Mouse (Mus musculus) spleen, adult 10 weeks (tissue): ENCODE results near the gene Ltb4r2. TPM values are rescaled to one million over a fixed set of nuclear protein-coding genes. Genes with fewer than 3 reads are reported as not detected.

Experiments
- polyA plus RNA-seq: library from polyadenylated mRNA; stranded (reverse); fragments of 350-450 nt; fragmentation: Illumina TruSeq; extraction: RNeasy Lipid Tissue Mini Kit (QIAGEN cat#74804); gene quantifications from one replicate; pipeline ENCODE4 v1.2.3, GENCODE M21; 2015; ENCODE audit warnings: low replicate concordance; ENCODE audit not compliant: insufficient read depth

The Ltb4r2 gene
- 0.28 TPM for polyA plus RNA-seq

GRCm38 (mm10) chr14:55761163-55761562 lies at the start of gene Ltb4r2:
TSS of gene Ltb4r2 (plus strand) at chr14:55761428.

DNA sequence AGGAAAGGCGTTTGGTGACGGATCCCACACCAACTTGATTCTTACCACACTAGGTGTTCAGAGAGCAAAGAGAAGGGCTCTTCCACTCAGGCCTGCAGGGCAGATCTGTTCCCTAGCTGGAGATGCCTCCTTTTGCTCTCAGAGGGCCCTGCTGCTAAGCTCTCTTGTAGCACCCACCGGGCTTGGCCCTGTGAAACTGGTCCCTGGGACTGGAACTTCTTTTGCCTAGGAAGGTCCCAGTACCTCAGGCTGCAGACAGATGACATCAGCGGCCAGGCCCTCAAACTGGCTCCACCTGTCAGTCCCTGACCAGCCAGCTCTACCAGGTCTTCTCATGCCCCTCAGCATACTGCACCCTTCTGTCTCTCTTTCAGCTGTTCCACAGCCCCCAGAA lies 47.5 kb upstream of the Ltb4r2 start, which contains the start of gene Tgm1:
TSS of gene Tgm1 (minus strand) at position 198 of the 394 bp plus-strand sequence.

GRCm38 (mm10) chr14:55721700-55722437 lies 39.4 kb upstream of the Ltb4r2 start, which contains the start of gene Rabggta:
TSS of gene Rabggta (minus strand) at chr14:55722263.

GRCm38 (mm10) chr14:55745180-55745860 lies 15.9 kb upstream of the Ltb4r2 start, which contains the start of the genes Dhrs1 and Nop9:
TSS of gene Dhrs1 (minus strand) at chr14:55745690.
TSS of gene Nop9 (plus strand) at chr14:55745693.

DNA sequence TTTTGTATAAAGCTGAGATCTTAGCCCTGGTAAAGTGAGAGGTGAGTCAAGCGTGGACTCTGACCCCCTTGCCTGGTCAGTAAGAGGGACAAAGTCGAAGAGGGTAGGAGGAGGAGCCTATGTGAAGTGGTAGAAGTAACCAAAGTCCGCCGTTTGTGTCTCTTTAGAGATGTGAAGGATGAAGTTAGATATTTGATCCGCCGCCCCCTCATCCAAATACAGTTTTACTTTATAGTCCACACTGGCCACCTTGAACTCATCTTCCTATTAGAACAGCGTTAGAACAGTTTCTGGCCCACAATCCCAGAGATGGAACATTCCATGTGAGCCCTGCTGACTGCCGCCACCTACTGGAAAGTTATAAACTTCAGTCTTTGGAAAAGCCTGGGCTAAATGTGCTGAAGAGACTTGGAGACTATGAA lies 2.9 kb upstream of the Ltb4r2 start, which contains the start of gene Cideb:
TSS of gene Cideb (minus strand) at position 96 of the 422 bp plus-strand sequence.

GRCm38 (mm10) chr14:55765696-55766095 lies 4.5 kb downstream of the Ltb4r2 start, which contains the start of gene Ltb4r1:
TSS of gene Ltb4r1 (plus strand) at chr14:55765962.

DNA sequence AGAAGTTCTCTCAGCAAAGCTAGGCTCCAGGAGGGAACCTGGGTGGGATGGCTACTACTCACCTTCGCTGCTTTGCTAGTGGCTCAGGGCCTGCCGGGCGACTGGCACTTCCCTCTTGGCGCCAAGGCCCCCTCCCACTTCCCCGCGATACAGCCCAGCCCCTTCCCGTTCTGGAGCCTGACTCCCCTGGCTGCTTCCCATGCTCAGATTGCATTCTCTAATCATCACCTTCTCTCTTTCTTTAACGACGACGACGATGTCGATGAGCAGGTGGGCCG lies 22.7 kb downstream of the Ltb4r2 start, which contains the start of gene Adcy4:
TSS of gene Adcy4 (minus strand) at position 138 of the 278 bp plus-strand sequence.

DNA sequence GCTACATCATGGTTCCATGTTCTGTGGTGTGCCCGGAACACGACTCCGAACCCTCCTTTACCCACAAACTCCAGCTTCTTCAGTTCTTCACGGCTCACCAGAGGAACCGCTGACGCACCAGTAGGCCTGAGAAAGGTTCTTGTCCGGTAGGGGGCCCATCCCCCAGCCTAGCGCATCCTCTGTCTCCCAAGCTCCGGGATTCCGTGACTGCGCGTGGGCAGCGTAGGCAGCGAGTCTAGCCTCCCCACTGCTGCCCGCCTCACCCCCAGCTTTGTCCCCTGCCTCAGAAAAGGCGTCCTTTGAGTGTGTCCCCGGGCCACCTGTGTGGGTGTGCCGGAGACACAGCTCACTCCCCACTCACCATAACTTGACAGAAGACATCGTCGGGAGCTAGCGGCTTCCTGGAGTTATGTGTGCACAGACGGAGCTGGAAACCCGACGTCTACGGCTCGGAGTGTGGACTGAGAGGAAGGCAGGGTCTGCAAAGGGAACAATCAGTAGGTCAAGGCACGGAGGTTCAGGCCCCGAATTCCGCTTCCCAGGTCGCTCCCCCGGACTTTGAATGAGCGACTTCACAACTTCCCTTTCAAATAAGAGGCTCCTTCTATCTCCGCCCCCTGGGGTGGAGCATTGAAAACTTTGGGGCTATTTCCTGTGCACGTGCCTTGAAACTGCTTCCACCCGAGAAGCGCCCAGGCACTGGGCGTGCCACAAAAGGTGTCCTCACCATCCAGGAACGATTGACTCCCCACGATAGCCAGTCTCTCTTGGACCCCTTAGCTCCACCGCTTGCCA lies 27.2 kb downstream of the Ltb4r2 start, which contains the start of gene Ripk3:
TSS of gene Ripk3 (minus strand) at position 610 of the 795 bp plus-strand sequence.

Other genes starting within 250 kb of the Ltb4r2 start
- not detected for gene Nrl, start 236.4 kb upstream of the Ltb4r2 start, polyA plus RNA-seq
- 23.0 TPM for gene Pck2, start 221.2 kb upstream of the Ltb4r2 start, polyA plus RNA-seq
- 64.7 TPM for gene Dcaf11, start 201.4 kb upstream of the Ltb4r2 start, polyA plus RNA-seq
- not detected for gene A730061H03Rik, start 201.0 kb upstream of the Ltb4r2 start, polyA plus RNA-seq
- gene Fitm1, start 185.8 kb upstream of the Ltb4r2 start, polyA plus RNA-seq: not detected
- 474 TPM for gene Psme1, start 183.3 kb upstream of the Ltb4r2 start, polyA plus RNA-seq
- 11.9 TPM for gene Emc9, start 176.1 kb upstream of the Ltb4r2 start, polyA plus RNA-seq
- 451 TPM for gene Psme2, start 170.3 kb upstream of the Ltb4r2 start, polyA plus RNA-seq
- gene Rnf31, start 169.7 kb upstream of the Ltb4r2 start, polyA plus RNA-seq: 67.4 TPM
- 106 TPM for gene Irf9, start 157.9 kb upstream of the Ltb4r2 start, polyA plus RNA-seq
- gene Rec8, start 143.4 kb upstream of the Ltb4r2 start, polyA plus RNA-seq: 2.6 TPM
- 21.3 TPM for gene Ipo4, start 125.5 kb upstream of the Ltb4r2 start, polyA plus RNA-seq
- gene Gm49378, start 123.5 kb upstream of the Ltb4r2 start, polyA plus RNA-seq: 1.5 TPM
- 57.7 TPM for gene Tm9sf1, start 117.6 kb upstream of the Ltb4r2 start, polyA plus RNA-seq
- gene Tssk4, start 111.2 kb upstream of the Ltb4r2 start, polyA plus RNA-seq: 1.7 TPM
- 71.8 TPM for gene Mdp1, start 100.9 kb upstream of the Ltb4r2 start, polyA plus RNA-seq
- 54.9 TPM for gene Gmpr2, start 89.5 kb upstream of the Ltb4r2 start, polyA plus RNA-seq
- gene Nedd8, start 89.3 kb upstream of the Ltb4r2 start, polyA plus RNA-seq: 226 TPM
- 54.5 TPM for gene Tinf2, start 79.6 kb upstream of the Ltb4r2 start, polyA plus RNA-seq
- 15.3 TPM for gene Tgm1, start 47.5 kb upstream of the Ltb4r2 start, polyA plus RNA-seq
- 19.2 TPM for gene Rabggta, start 39.2 kb upstream of the Ltb4r2 start, polyA plus RNA-seq
- gene Dhrs1, start 15.7 kb upstream of the Ltb4r2 start, polyA plus RNA-seq: 90.3 TPM
- 22.0 TPM for gene Nop9, start 15.7 kb upstream of the Ltb4r2 start, polyA plus RNA-seq
- gene Cideb, start 3.0 kb upstream of the Ltb4r2 start, polyA plus RNA-seq: not detected
- 1.8 TPM for gene Ltb4r1, start 4.5 kb downstream of the Ltb4r2 start, polyA plus RNA-seq
- gene Adcy4, start 22.7 kb downstream of the Ltb4r2 start, polyA plus RNA-seq: 3.7 TPM
- gene Ripk3, start 27.4 kb downstream of the Ltb4r2 start, polyA plus RNA-seq: 53.5 TPM
- gene Nfatc4, start 61.7 kb downstream of the Ltb4r2 start, polyA plus RNA-seq: 3.8 TPM
- gene Nynrin, start 92.6 kb downstream of the Ltb4r2 start, polyA plus RNA-seq: 2.3 TPM
- gene Cbln3, start 123.0 kb downstream of the Ltb4r2 start, polyA plus RNA-seq: 0.12 TPM
- 59.4 TPM for gene Khnyn, start 123.5 kb downstream of the Ltb4r2 start, polyA plus RNA-seq
- gene Sdr39u1, start 138.9 kb downstream of the Ltb4r2 start, polyA plus RNA-seq: 28.8 TPM
- 4.4 TPM for gene Cma1, start 183.2 kb downstream of the Ltb4r2 start, polyA plus RNA-seq
- gene Cma2, start 189.6 kb downstream of the Ltb4r2 start, polyA plus RNA-seq: not detected